Mouse (Mus musculus): ENCODE results near the gene Plekhg5.
A peak's percentile ranks its signal among the peaks of the same experiment; 100 is the strongest.

The Plekhg5 gene

GRCm38 (mm10) chr4:152100541-152100940 lies 28.2 kb downstream of the Plekhg5 start:
- no peak for DNase-seq

- no peak for DNase-seq
Observed at GRCm38 (mm10) chr4:152101081-152101653, 28.9 kb downstream of the Plekhg5 start.

GRCm38 (mm10) chr4:152101921-152102320 lies 29.6 kb downstream of the Plekhg5 start:
- DNase-seq: no peak

GRCm38 (mm10) chr4:152103025-152103424 lies 30.7 kb downstream of the Plekhg5 start:
- DNase-seq: peak; percentile 84

DNA sequence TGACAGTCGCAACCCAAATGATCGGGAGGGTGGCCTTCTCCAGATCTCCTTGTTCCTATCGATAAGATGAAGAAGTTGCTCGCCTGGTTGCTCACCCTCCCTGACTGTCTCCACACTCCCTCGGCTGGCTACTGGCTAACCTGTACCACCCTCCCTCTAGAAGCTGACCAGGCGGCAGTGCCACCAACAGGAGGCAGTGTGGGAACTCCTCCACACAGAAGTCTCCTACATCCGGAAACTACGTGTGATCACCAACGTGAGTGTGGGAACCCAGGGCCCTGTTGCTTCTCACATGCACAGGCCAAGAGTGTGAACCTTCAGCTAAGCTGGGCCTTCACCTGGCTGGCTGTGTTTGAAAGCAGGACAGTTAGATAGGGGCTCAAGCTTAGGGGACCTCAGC lies 34.4 kb downstream of the Plekhg5 start:
- DNase-seq: no peak

DNA sequence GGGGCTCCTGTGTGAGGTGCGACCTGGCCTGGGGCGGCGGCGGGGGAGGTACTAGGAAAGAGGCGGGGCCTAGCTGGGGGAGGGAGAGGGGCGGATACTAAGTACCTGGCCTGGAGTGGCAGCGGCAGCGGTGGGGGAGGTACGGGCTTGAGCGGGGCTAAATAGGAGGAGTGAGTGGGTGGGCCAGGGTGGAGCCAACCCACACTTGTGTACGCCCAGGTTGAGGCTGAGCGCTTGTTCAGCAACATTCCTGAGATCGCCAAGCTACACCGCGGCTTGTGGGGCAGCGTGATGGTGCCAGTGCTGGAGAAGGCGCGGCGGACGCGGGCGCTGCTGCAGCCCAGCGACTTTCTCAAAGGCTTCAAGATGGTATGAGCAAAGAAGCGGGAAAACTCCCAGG lies 35.2 kb downstream of the Plekhg5 start:
- DNase-seq: peak; percentile 70

- DNase-seq: peak; percentile 95
Observed at GRCm38 (mm10) chr4:152107971-152108509, 35.7 kb downstream of the Plekhg5 start.

GRCm38 (mm10) chr4:152108673-152109072 lies 36.4 kb downstream of the Plekhg5 start:
- DNase-seq: no peak

- DNase-seq: no peak
Observed at GRCm38 (mm10) chr4:152109509-152109908, 37.2 kb downstream of the Plekhg5 start.

GRCm38 (mm10) chr4:152110689-152111088 lies 38.4 kb downstream of the Plekhg5 start:
- DNase-seq: no peak

DNA sequence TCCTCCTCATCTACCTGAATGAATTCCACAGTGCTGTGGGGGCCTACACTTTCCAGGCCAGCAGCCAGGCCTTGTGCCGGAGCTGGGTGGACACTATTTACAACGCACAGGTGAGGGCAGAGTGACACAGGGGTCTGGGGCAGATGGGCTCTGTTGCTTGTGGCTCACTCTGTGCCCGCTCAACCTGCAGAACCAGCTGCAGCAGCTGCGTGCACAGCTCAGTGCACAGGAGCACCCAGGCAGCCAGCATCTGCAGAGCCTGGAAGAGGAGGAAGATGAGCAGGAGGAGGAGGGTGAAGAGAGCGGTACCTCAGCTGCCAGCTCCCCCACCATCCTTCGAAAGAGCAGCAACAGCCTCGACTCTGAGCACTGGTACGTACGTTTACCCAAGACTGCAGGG lies 40.0 kb downstream of the Plekhg5 start:
- DNase-seq: no peak

DNA sequence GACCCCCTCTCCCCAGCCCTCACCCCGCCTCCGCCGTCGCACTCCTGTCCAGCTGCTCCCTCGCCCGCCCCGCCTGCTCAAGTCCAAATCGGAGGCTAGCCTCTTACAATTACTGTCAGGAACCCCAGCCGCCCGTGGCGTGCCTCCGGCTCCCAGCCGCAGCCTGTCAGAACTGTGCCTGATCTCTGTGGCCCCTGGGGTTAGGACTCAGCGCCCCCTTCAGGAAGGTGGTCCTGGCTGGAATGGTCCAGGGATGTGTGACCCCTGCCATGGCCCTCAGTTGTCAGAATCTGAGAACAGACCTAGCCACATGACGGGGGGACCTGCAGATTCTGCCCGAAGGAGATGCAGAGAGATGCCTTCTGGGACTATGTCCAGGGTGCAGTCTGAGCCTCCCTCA lies 41.8 kb downstream of the Plekhg5 start:
- peak; percentile 44 for DNase-seq

- peak; percentile 69 for DNase-seq
Observed at GRCm38 (mm10) chr4:152115921-152116612, 43.8 kb downstream of the Plekhg5 start, which contains the start of gene Tnfrsf25. Tnfrsf25 (plus strand) TSS chr4:152115934.

- no peak for DNase-seq
Observed at GRCm38 (mm10) chr4:152117538-152117937, 45.2 kb downstream of the Plekhg5 start.

- peak; percentile 85 for DNase-seq
Observed at GRCm38 (mm10) chr4:152119396-152120292, 47.3 kb downstream of the Plekhg5 start.

- DNase-seq: peak; percentile 53
Observed at GRCm38 (mm10) chr4:152120311-152121182, 48.2 kb downstream of the Plekhg5 start.

DNA sequence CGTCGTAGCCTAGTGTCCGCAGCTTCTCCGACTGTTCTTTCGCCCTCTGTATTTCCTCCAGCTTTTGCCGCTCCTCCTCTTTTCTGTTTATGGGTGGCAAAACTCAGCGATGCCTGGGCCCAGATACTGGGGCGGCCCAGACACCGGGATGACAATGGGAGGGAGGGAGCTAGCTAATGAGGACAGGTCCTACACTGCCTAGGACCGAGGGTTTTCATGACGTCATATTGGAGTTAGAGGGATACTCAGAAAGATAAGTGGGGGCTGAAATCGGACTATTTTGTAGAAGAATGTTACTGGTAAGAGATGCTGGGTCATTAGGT lies 48.8 kb downstream of the Plekhg5 start:
- peak; percentile 53 for DNase-seq

DNA sequence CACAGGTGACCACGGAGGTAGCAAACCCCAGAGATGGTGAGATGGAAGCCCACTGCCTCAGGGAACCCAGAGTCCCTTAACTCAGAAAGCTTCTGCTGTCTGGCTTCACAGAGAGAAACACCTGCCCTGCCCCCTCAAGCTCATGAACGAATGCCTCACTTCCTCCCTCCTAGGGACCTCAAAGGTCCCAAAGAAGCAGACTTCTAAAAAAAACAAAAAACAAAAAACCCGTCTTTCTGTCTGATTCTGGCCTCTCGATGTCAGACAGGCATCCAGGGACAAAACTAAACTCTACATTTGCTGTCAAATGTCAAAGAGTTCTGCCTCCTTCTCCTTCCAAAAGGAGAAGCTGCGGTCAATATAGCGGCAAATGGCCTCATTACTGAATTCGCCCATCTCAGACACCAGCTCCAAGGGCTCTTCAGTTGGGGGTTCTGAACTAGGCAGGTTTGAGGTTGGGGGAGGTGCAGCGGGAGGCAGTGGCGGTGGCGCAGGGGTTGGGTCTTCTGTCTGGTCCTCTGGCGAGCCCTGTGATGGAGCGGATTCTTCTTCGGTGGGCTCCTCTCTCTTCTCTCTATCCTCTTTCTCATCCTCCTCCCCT lies 52.2 kb downstream of the Plekhg5 start:
- no peak for DNase-seq

DNA sequence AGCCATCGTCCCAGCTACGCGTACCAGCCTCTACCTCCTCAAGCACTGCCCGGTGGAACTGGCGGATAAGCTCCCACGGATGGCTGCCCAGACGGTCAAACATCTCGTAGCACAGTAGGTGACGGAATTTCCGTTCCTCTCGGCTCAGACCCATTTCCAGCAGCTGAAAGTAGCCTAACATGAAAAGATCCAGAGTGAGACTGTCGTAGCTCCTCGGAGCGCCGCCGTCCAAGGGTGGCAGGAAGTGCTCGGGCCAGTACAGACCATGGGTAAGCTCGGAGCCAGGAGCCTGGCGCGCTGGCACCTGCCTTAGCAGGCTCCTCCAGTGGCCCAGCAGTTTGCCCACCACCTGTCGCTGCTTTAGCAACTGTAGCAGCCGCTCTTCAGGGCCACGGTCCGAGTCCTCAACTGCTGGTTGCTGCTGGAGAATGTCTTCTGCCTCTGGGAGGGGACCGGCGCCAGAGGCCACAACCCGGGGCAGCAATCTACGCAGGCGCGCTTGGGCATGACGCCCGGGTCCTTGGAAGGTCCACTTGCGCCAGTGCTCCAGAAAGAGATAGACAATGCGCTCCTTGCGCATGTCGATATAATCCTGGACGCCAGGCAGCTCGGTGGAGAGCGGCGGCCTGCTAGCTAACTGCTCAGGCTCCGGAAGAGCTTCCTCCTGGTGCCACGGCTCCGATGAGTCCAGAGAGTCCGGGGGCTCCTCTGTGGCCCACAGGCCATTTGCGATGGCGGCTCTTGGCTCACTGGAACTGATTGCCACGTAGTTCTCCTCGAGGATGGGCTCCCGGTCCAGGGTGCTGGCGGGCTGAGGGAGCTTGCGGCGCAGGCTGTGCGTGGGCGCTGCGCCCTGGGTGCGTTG lies 53.1 kb downstream of the Plekhg5 start:
- peak; percentile 49 for DNase-seq

GRCm38 (mm10) chr4:152126026-152126920 lies 54.0 kb downstream of the Plekhg5 start:
- peak; percentile 62 for DNase-seq

All from retina, postnatal 1 day (tissue).